Mouse (Mus musculus) hindbrain, postnatal 0 days (tissue): Measurements from ENCODE around the gene Rell1. TPM values are rescaled to one million over a fixed set of nuclear protein-coding genes. Genes with fewer than 3 reads are reported as not detected.

ENCODE experiments used
- ATAC-seq: fragments of 200-750 bp; cut with Nextera tagmentation; 2 replicates; pipeline ENCODE4 v1.8.0; 2017; ENCODE audit warnings: mild to moderate bottlenecking, moderate TSS enrichment, moderate library complexity
- DNase-seq: peaks from one replicate; pipeline ENCODE4 v3.0.0-alpha.2; 2015; ENCODE audit warnings: low spot score
- H3K27ac ChIP-seq: fragments of 300-500 bp; sonication (generic); 2 replicates; pipeline ENCODE4 v1.5.1; 2014; ENCODE audit warnings: mild to moderate bottlenecking
- H3K27me3 ChIP-seq: fragments of 300-500 bp; sonication (generic); 2 replicates; pipeline ENCODE4 v1.6.1; 2014; ENCODE audit warnings: low read length, mixed read lengths; ENCODE audit not compliant: insufficient read depth
- H3K36me3 ChIP-seq: fragments of 300-500 bp; sonication (generic); 2 replicates; pipeline ENCODE4 v1.6.1; 2014; ENCODE audit warnings: low read length, mixed read lengths; ENCODE audit not compliant: insufficient read depth
- H3K4me1 ChIP-seq: fragments of 300-500 bp; sonication (generic); 2 replicates; pipeline ENCODE4 v1.6.1; 2014; ENCODE audit warnings: antibody characterized with exemption, low read length, mixed read lengths; ENCODE audit not compliant: insufficient read depth
- H3K4me2 ChIP-seq: fragments of 300-500 bp; sonication (generic); 2 replicates; pipeline ENCODE4 v1.6.1; 2014; ENCODE audit warnings: low read depth, mild to moderate bottlenecking, low read length, moderate library complexity, mixed read lengths
- H3K4me3 ChIP-seq: fragments of 300-500 bp; sonication (generic); 2 replicates; pipeline ENCODE4 v1.5.1; 2014; ENCODE audit warnings: low read length
- H3K9ac ChIP-seq: fragments of 300-500 bp; sonication (generic); replicated peaks from 2 replicates; pipeline ENCODE4 v1.6.1; 2014; ENCODE audit warnings: mild to moderate bottlenecking, low read length, moderate library complexity, mixed read lengths
- H3K9me3 ChIP-seq: fragments of 300-500 bp; sonication (generic); 2 replicates; pipeline ENCODE4 v1.6.1; 2016; ENCODE audit warnings: low read length, mixed read lengths
- CTCF ChIP-seq: IDR thresholded peaks from 2 replicates; pipeline ENCODE4 v1.5.1; 2016; ENCODE audit warnings: antibody characterized with exemption, control low read depth, low read depth
- WGBS: fragments of 180-500 bp; shearing (Covaris S2); extraction: QIAGEN DNeasy Blood & Tissue Kit; methylation state at CpG from one replicate; pipeline ENCODE4 v1.1.7; 2014; 5-methylcytosine and 5-hydroxymethylcytosine counted together
- polyA plus RNA-seq: library from polyadenylated mRNA; unstranded; fragments of >200 nt; fragmentation: Nextera tagmentation; extraction: Ambion mirVana; gene quantifications from 2 replicates; pipeline ENCODE4 v1.2.1, GENCODE M21; 2015
- total RNA-seq: library from RNA; depleted of rRNA; stranded (reverse); fragments of >200 nt; gene quantifications from 2 replicates; pipeline ENCODE4 v1.2.3, GENCODE M21; 2014

The Rell1 gene
- total and polyA plus RNA-seq, 2 experiments from 2014 or later: 2.5 to 7.6 TPM

DNA sequence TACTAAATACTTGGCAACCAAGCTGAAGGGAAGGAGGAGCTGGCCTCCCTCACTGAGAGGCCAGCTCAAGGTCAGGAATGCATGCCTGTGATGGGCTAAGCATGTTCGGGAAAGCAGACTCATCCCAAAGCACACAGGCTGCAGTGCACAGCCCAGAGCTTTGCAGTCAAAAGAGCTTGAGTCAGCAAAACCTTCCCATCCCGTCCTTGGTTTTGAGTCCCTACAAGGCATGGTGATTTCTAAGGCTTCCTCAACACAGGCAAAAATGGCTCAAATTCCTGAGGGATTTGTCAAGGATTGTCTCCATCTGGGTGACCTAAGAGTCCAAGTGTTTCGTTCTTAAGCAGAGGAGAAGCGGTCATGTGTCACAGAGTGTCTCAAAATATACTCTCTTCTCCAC is 50.5 kb downstream of the Rell1 start:
- Histone ChIP-seq H3K27ac (no peak overlapping the region), H3K9me3 (no peaks in the 10 kb centered on the region), H3K4me2 (no peak overlapping the region), H3K36me3 (no peaks in the 10 kb centered on the region), H3K4me3 (no peak overlapping the region), H3K9ac (no peak overlapping the region), H3K27me3 (no peaks in the 10 kb centered on the region), H3K4me1 (no peaks in the 10 kb centered on the region)
- DNase-seq: no peak
- ATAC-seq: no peak
- no peak for TF ChIP-seq CTCF
- WGBS: 74% methylated on average over 4 of the region's 4 CpGs

DNA sequence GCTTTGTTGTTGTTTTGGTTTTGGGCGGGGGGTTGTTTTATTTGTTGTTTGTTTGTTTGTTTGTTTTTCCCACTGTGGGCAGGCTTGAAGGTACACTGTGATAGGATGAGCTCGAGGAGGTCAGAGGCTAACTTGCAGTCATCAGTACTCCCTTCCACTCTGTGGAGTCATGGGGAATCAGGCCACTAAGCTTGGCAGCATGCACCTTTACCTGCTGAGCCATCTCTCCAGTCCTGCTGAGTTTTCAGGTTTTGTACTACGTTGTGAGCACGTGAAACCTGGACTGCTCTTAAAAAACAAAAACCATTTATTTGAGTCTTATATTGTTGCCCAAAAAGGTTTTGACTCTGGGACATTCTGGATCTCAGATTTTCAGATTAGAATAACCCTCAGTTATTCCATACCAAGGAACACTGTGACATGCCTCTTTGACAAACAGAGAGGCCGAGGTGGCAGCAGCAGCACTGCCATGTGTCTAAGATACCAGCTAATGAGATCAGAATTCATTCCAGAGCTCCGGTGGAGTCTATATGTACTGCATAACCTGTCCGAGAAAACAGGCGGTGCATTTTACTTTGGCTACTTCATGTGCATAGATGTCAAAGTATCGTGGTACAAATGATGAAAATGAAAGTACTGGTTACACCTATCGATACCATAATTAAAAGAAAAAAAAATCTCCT is 52.1 kb downstream of the Rell1 start:
- Histone ChIP-seq H3K4me3 (no peak overlapping the region), H3K9ac (no peak overlapping the region), H3K9me3 (no peaks in the 10 kb centered on the region), H3K27ac (no peak overlapping the region), H3K4me1 (no peaks in the 10 kb centered on the region), H3K36me3 (no peaks in the 10 kb centered on the region), H3K27me3 (no peaks in the 10 kb centered on the region), H3K4me2 (no peak overlapping the region)
- no peak for TF ChIP-seq CTCF
- DNase-seq: no peak
- ATAC-seq: no peak
- WGBS: 81% methylated on average over 10 of the region's 10 CpGs

DNA sequence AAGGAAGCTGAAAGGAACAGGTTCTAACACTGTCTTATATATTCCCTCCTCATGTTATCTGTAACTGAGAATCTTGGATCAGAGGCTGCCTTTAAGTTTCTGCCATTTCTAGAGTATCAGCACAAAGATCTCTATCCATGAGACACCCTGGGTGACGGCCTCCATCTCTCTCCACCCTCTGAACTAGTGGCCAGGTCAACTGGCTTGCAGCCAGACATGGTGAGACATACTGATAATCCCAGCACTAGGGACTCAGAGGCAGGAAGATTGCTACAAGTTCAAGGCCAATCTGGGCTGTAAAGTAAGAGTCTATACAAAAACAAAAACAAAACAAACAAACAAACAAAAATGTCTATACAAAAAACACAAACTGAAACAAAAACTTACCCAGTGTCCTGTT is 53.8 kb downstream of the Rell1 start:
- no peak for TF ChIP-seq CTCF
- no peak overlapping the region for H3K9ac ChIP-seq
- no peaks in the 10 kb centered on the region for H3K27me3 ChIP-seq
- no peak overlapping the region for H3K4me3 ChIP-seq
- no peak overlapping the region for H3K27ac ChIP-seq
- WGBS: 56% methylated on average over 1 of the region's 1 CpGs
- ATAC-seq: no peak
- no peak for DNase-seq
- H3K4me1 ChIP-seq: no peaks in the 10 kb centered on the region
- no peaks in the 10 kb centered on the region for H3K9me3 ChIP-seq
- H3K36me3 ChIP-seq: no peaks in the 10 kb centered on the region
- no peak overlapping the region for H3K4me2 ChIP-seq

DNA sequence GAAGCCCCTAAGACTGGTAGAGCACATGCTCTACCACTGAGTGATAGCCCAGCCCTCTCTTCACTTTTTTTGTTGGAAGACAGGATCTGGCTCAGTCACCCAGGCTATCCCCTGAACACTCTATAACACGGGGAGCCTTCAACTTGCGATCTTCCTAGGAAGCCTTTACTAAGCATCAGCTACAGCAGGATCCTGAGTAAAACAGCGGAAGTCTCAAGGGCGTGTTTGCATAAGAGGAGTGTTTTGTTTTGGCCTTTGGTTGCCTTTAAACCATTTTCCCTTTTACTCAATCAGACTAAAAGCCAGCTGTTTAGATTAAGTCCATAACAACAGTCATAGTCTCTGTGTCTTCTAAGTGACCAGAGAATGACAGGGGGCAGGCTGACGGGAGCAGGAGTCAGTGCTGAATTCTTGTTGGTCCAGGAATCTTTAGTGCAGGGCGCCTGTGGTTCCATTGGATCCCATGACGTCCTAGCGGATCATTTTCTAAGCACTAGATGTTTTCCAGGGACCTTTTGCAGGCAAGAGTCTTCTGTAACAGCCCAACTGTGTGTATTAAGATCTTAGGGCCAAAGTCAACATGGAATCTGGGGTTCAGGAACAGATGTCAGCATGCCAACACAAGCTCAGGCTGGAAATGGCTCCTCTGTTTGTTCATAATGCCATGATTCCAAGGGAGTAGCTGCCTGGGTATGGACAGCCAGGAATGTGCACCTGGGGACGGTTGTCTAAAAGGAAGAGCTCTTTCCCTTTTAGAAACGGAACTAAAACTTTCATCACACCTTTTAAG is 58.3 kb downstream of the Rell1 start:
- no peak overlapping the region for H3K9ac ChIP-seq
- 86% methylated on average over 10 of the region's 10 CpGs for WGBS

GRCm38 (mm10) chr5:63907513-63907912 is 61.2 kb downstream of the Rell1 start:
- no peaks in the 10 kb centered on the region for H3K36me3 ChIP-seq
- H3K27me3 ChIP-seq: no peaks in the 10 kb centered on the region
- no peaks in the 10 kb centered on the region for H3K9me3 ChIP-seq
- no peaks in the 10 kb centered on the region for H3K4me1 ChIP-seq
- ATAC-seq (no peak), DNase-seq (no peak)
- no peak overlapping the region for H3K9ac ChIP-seq
- H3K4me3 ChIP-seq: no peak overlapping the region
- H3K4me2 ChIP-seq: no peak overlapping the region
- no peak overlapping the region for H3K27ac ChIP-seq
- WGBS: 70% methylated on average over 4 of the region's 4 CpGs
- TF ChIP-seq CTCF: no peak

More for the DNA sequence above, 58.3 kb downstream of the Rell1 start:
- ATAC-seq: no peak
- Histone ChIP-seq H3K36me3 (no peaks in the 10 kb centered on the region), H3K4me3 (no peak overlapping the region), H3K4me2 (no peak overlapping the region), H3K4me1 (no peaks in the 10 kb centered on the region), H3K27ac (no peak overlapping the region), H3K27me3 (no peaks in the 10 kb centered on the region), H3K9me3 (no peaks in the 10 kb centered on the region)
- no peak for TF ChIP-seq CTCF
- no peak for DNase-seq

GRCm38 (mm10) chr5:63906149-63907093 is 62.3 kb downstream of the Rell1 start:
- H3K4me1 ChIP-seq: no peaks in the 10 kb centered on the region
- H3K27ac ChIP-seq: no peak overlapping the region
- WGBS: 41% methylated on average over 13 of the region's 13 CpGs
- no peak overlapping the region for H3K4me3 ChIP-seq
- peak; percentile 98 for TF ChIP-seq CTCF
- H3K9me3 ChIP-seq: no peaks in the 10 kb centered on the region
- peak; percentile 90 for DNase-seq
- no peaks in the 10 kb centered on the region for H3K27me3 ChIP-seq
- H3K4me2 ChIP-seq: no peak overlapping the region
- peak; percentile 87 for ATAC-seq
- no peak overlapping the region for H3K9ac ChIP-seq
- no peaks in the 10 kb centered on the region for H3K36me3 ChIP-seq
